Mouse (Mus musculus): ENCODE data around the gene 4933415A04Rik. TPM values are rescaled to one million over a fixed set of nuclear protein-coding genes. Genes with fewer than 3 reads are reported as not detected.

The 4933415A04Rik gene
- polyA plus RNA-seq (2012; rRNA removed; ENCODE audit: low replicate concordance) = 0.07 and 0.23 TPM in 2 replicates

DNA sequence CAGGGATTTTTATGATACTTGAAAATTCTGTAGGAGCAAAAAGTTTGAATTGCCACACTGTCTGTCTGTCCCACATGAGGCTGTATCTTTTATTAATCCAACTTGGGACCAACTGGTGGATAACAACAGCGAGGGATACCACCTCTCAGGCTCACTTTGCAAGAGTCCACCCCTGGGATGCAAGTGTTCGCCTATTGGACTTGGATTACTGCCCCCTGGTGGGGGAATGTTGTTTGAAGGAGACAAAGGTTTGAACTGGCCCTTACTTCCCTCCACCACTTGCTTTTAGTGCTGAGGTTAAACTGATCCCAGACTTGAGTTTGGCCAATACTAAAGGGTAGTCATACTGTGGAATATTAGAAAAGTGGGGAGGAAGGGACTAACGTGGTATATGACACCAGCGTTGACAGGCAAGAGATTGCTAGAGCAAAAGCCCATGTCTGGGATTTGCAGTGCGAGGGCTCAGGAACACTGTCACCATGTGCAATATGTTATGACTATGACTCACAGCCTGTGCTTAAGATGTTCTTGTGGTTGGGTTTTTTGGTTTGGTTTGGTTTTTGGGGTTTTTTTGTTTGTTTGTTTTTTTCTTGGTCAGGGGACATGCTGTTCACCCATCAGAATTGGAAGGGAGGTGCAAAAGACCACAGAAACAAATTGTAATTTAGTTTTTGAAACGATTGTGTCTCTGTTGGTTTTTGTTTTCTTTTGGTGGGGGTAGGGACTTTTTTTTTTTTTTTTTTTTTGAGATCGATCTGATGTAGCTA, at the start of gene 4933415A04Rik:
Gene 4933415A04Rik (plus strand): TSS at position 717 of the 767 bp plus-strand sequence.

GRCm38 (mm10) chr11:43601440-43601839, 14.6 kb downstream of the 4933415A04Rik start, which contains the start of gene Fabp6:
Fabp6 (minus strand) TSS chr11:43601540.

Other genes starting within 250 kb of the 4933415A04Rik start
- gene Pttg1, start 160.8 kb upstream of the 4933415A04Rik start, polyA plus RNA-seq (2012; rRNA removed; ENCODE audit: low replicate concordance) = 22.6 and 26.6 TPM in 2 replicates
- 2.5 and 5.2 TPM in 2 replicates for gene Slu7, start 153.3 kb upstream of the 4933415A04Rik start, polyA plus RNA-seq (2012; rRNA removed; ENCODE audit: low replicate concordance)
- 13.7 and 15.1 TPM in 2 replicates for gene C1qtnf2, start 112.8 kb upstream of the 4933415A04Rik start, polyA plus RNA-seq (2012; rRNA removed; ENCODE audit: low replicate concordance)
- 0.32 and 1.1 TPM in 2 replicates for gene Ccnjl, start 58.3 kb upstream of the 4933415A04Rik start, polyA plus RNA-seq (2012; rRNA removed; ENCODE audit: low replicate concordance)
- gene Fabp6, start 14.5 kb downstream of the 4933415A04Rik start, polyA plus RNA-seq (2012; rRNA removed; ENCODE audit: low replicate concordance) = not detected in 2 replicates
- gene Pwwp2a, start 95.0 kb downstream of the 4933415A04Rik start, polyA plus RNA-seq (2012; rRNA removed; ENCODE audit: low replicate concordance) = 8.1 and 17.1 TPM in 2 replicates
- gene Ttc1, start 161.0 kb downstream of the 4933415A04Rik start, polyA plus RNA-seq (2012; rRNA removed; ENCODE audit: low replicate concordance) = 17.9 and 19.7 TPM in 2 replicates